Mouse (Mus musculus) heart, adult 2 months (tissue): ENCODE measurements around the gene Mef2d. TPM values are rescaled to one million over a fixed set of nuclear protein-coding genes. Genes with fewer than 3 reads are reported as not detected.
A peak's percentile ranks its signal among the peaks of the same experiment; 100 is the strongest.

Source experiments
- DNase-seq, 2 experiments: peaks; one replicate each; pipeline ENCODE4 v3.0.0; 2021
- H3K27ac ChIP-seq: fragments of 200-600 bp; 2 replicates; pipeline ENCODE4 v1.8.1; 2022
- H3K27me3 ChIP-seq: fragments of 200-500 bp; 2 replicates; pipeline ENCODE4 v1.6.1; 2012; ENCODE audit warnings: mild to moderate bottlenecking, low read length, inconsistent platforms, mixed read lengths; ENCODE audit not compliant: control insufficient read depth, insufficient read depth
- H3K36me3 ChIP-seq: fragments of 200-500 bp; 2 replicates; pipeline ENCODE4 v1.6.1; 2012; ENCODE audit warnings: low read length, inconsistent platforms; ENCODE audit not compliant: control insufficient read depth, insufficient read depth
- H3K4me1 ChIP-seq: fragments of 200-500 bp; 2 replicates; pipeline ENCODE4 v1.6.1; 2011; ENCODE audit warnings: low read length; ENCODE audit not compliant: control insufficient read depth, insufficient read depth
- H3K4me3 ChIP-seq: fragments of 200-600 bp; 2 replicates; pipeline ENCODE4 v1.8.1; 2022
- H3K79me2 ChIP-seq: fragments of 200-500 bp; replicated peaks from 2 replicates; pipeline ENCODE4 v1.6.1; 2012; ENCODE audit warnings: mild to moderate bottlenecking, inconsistent platforms, low read length, moderate library complexity, mixed read lengths; ENCODE audit not compliant: control insufficient read depth, insufficient read depth
- H3K9ac ChIP-seq: fragments of 200-500 bp; 2 replicates; pipeline ENCODE4 v1.6.1; 2012; ENCODE audit warnings: low read depth, mild to moderate bottlenecking, control low read depth, inconsistent platforms, low read length, mixed read lengths
- CTCF ChIP-seq: fragments of 200-600 bp; IDR thresholded peaks from 2 replicates; pipeline ENCODE4 v1.8.1; 2022; ENCODE audit warnings: antibody characterized with exemption, mild to moderate bottlenecking, moderate library complexity
- EP300 ChIP-seq: fragments of 200-500 bp; IDR thresholded peaks from 2 replicates; pipeline ENCODE4 v1.6.1; 2011; ENCODE audit warnings: low read depth, low read length, control low read depth; ENCODE audit not compliant: insufficient read depth
- POLR2A ChIP-seq: fragments of 200-500 bp; IDR thresholded peaks from 2 replicates; pipeline ENCODE4 v1.6.1; 2011; ENCODE audit warnings: mild to moderate bottlenecking, low read depth, low read length, control low read depth; ENCODE audit not compliant: insufficient read depth
- WGBS: fragments of 180-500 bp; shearing (Covaris S2); methylation state at CpG from one replicate; pipeline ENCODE4 v1.1.7; 2018; 5-methylcytosine and 5-hydroxymethylcytosine counted together
- intact Hi-C: fragments of 180-260 bp; cut with DNase I; formaldehyde crosslinking; loops from one replicate; pipeline ENCODE4 v1.15.1; 2025
- polyA plus RNA-seq: library from polyadenylated mRNA; depleted of rRNA; stranded (reverse); fragments of >200 nt; gene quantifications from 2 replicates; pipeline ENCODE4 v1.2.3, GENCODE M21; 2012
- total RNA-seq, 2 experiments: library from RNA; stranded (reverse); gene quantifications; 2 replicates each; pipeline ENCODE4 v1.2.3; 2021

The Mef2d gene
- total and polyA plus RNA-seq, 3 experiments, result 118 to 129 (median 119) TPM

GRCm38 (mm10) chr3:88102611-88103010 lies 39.6 kb upstream of the Mef2d start:
- Histone ChIP-seq H3K27me3 (no peaks in the 10 kb centered on the region), H3K36me3 (no peaks in the 10 kb centered on the region), H3K4me3 (no peak overlapping the region), H3K79me2 (no peaks in the 10 kb centered on the region), H3K27ac (peak overlapping the region; percentile 56), H3K9ac (no peak overlapping the region), H3K4me1 (peaks cover 8% of the 10 kb centered on the region)
- peak; percentile 22 to 35 for DNase-seq
- WGBS, result 52% methylated on average over 6 of the region's 6 CpGs
- intact Hi-C loops, result no loop called here
- TF ChIP-seq EP300, result no peak
- no peak for TF ChIP-seq POLR2A
- TF ChIP-seq CTCF, result no peak

GRCm38 (mm10) chr3:88106126-88106525 lies 36.0 kb upstream of the Mef2d start:
- Histone ChIP-seq H3K79me2 (no peaks in the 10 kb centered on the region), H3K36me3 (no peaks in the 10 kb centered on the region), H3K4me3 (no peak overlapping the region), H3K4me1 (peaks cover 8% of the 10 kb centered on the region), H3K27ac (no peak overlapping the region), H3K27me3 (no peaks in the 10 kb centered on the region), H3K9ac (no peak overlapping the region)
- DNase-seq, result no peak
- intact Hi-C loops, result no loop called here
- 94% methylated on average over 4 of the region's 4 CpGs for WGBS
- TF ChIP-seq EP300, result no peak
- no peak for TF ChIP-seq POLR2A
- no peak for TF ChIP-seq CTCF

- Histone ChIP-seq H3K4me1 (no peaks in the 10 kb centered on the region), H3K27me3 (no peaks in the 10 kb centered on the region), H3K36me3 (no peaks in the 10 kb centered on the region), H3K79me2 (no peaks in the 10 kb centered on the region), H3K4me3 (no peak overlapping the region), H3K9ac (no peak overlapping the region), H3K27ac (no peak overlapping the region)
- DNase-seq, result no peak
- intact Hi-C loops, result no loop called here
- 94% methylated on average over 6 of the region's 6 CpGs for WGBS
- no peak for TF ChIP-seq CTCF
- no peak for TF ChIP-seq EP300
- no peak for TF ChIP-seq POLR2A
Observed at GRCm38 (mm10) chr3:88109126-88109525, 33.0 kb upstream of the Mef2d start.

- Histone ChIP-seq H3K4me1 (no peaks in the 10 kb centered on the region), H3K4me3 (no peak overlapping the region), H3K27me3 (no peaks in the 10 kb centered on the region), H3K9ac (no peak overlapping the region), H3K27ac (no peak overlapping the region), H3K79me2 (no peaks in the 10 kb centered on the region), H3K36me3 (no peaks in the 10 kb centered on the region)
- no peak for DNase-seq
- intact Hi-C loops, result no loop called here
- 65% methylated on average over 12 of the region's 12 CpGs for WGBS
- TF ChIP-seq POLR2A, result no peak
- no peak for TF ChIP-seq CTCF
- no peak for TF ChIP-seq EP300
Observed at GRCm38 (mm10) chr3:88114396-88114795, 27.8 kb upstream of the Mef2d start.

DNA sequence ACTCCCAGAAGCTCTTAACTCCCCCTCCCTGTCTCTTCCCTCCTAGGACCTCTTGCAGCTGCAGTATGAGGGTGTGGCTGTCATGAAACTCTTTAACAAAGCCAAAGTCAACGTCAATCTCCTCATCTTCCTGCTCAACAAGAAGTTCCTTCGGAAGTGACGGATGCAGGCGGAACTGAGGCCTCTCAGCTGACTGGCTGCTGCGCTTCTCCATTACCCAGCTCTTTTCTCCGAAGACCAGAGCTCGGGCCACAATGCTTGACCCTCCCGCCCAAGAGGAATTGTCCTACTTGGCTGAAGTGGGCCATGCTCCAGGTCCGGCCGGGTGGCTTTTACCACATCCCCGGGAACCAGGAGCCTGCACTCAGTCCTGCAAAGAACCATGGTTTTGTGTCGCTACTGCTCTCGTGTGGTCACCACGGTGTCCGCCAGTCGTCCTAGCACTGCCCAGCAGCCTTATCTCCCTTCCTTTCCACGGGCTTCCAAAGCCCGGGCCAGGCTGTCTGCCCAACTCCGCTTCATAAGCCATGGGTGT lies 22.0 kb upstream of the Mef2d start:
- Histone ChIP-seq H3K27me3 (no peaks in the 10 kb centered on the region), H3K4me3 (peak overlapping the region; percentile 5; the same call in 1 of the 2 replicates), H3K79me2 (no peaks in the 10 kb centered on the region), H3K4me1 (peaks cover 2% of the 10 kb centered on the region), H3K27ac (peak overlapping the region; percentile 82), H3K9ac (no peak overlapping the region), H3K36me3 (no peaks in the 10 kb centered on the region)
- intact Hi-C loops, result loop anchor here (10.0 kb wide), 1 partner anchor 55 kb away; no protein-coding TSS in a partner anchor
- 30% methylated on average over 19 of the region's 19 CpGs for WGBS
- peak; percentile 74 to 75 for DNase-seq
- peak; percentile 71; the same call in 1 of the 2 replicates for TF ChIP-seq POLR2A
- peak; percentile 65 for TF ChIP-seq CTCF
- TF ChIP-seq EP300, result no peak

DNA sequence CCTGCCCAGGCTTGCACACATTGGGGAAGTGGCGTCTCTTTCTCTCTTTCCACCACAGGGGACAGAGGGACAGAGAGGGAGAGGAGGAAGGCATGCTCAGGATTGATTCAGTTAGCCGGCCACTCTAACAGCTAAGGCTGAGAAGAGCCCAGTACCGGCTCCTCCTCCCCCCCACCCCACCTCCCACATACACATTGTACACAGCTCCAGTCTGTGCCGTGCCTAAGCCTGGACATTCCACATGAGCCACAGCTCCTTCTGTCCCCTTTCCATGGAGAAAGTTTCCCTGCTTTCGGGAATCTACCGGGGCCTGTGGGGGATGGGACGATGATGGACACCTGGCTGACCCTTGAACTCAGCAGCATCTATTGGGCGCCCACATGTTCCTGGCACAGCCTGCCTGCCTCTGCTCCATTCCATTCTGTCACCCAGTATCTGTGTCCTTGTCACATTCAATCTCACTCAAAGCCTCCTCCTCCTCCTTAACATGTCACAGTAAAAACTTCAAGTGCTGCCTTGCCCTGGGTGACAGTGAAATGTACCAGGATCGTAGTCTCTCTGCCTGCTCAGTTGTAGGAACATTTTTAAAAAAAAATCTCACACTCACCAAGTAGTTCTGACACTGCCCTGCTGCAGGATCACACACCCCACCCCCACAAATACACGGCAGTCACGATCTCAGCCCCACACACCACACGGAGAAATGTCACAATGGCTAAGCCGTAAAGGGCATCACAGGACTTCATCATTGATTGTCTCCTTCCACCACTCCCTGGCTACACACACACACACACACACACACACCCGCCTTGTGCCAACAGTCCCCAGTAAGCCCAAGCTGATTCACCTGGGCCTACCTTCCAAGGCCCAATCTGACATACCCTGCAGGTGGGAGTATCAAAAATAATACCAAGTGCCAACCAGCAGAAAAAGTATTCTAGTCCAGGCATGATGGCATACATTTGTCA lies 20.7 kb upstream of the Mef2d start:
- Histone ChIP-seq H3K4me3 (no peak overlapping the region), H3K27me3 (no peaks in the 10 kb centered on the region), H3K4me1 (peaks cover 2% of the 10 kb centered on the region), H3K36me3 (no peaks in the 10 kb centered on the region), H3K79me2 (no peaks in the 10 kb centered on the region), H3K27ac (no peak overlapping the region), H3K9ac (no peak overlapping the region)
- intact Hi-C loops, result loop anchor here (10.0 kb wide), 1 partner anchor 53 kb away; no protein-coding TSS in a partner anchor
- no peak for TF ChIP-seq POLR2A
- TF ChIP-seq CTCF, result no peak
- TF ChIP-seq EP300, result no peak
- DNase-seq, result no peak
- 66% methylated on average over 14 of the region's 14 CpGs for WGBS
